Mouse (Mus musculus) forebrain, embryonic 15.5 days (tissue): Measurements from ENCODE around the gene Znrf2. TPM values are rescaled to one million over a fixed set of nuclear protein-coding genes. Genes with fewer than 3 reads are reported as not detected.

Source experiments
- ATAC-seq: fragments of 200-750 bp; cut with Nextera tagmentation; replicated peaks from 2 replicates; pipeline ENCODE4 v1.8.0; 2017; ENCODE audit warnings: mild to moderate bottlenecking, moderate TSS enrichment, moderate library complexity
- H3K27ac ChIP-seq: fragments of 300-500 bp; sonication (generic); replicated peaks from 2 replicates; pipeline ENCODE4 v1.5.1; 2015; ENCODE audit warnings: mild to moderate bottlenecking, inconsistent platforms
- H3K27me3 ChIP-seq: fragments of 300-500 bp; sonication (generic); 2 replicates; pipeline ENCODE4 v1.6.1; 2015; ENCODE audit warnings: inconsistent platforms
- H3K36me3 ChIP-seq: fragments of 300-500 bp; sonication (generic); 2 replicates; pipeline ENCODE4 v1.6.1; 2015; ENCODE audit warnings: mild to moderate bottlenecking, inconsistent platforms
- H3K4me1 ChIP-seq: fragments of 300-500 bp; sonication (generic); 2 replicates; pipeline ENCODE4 v1.6.1; 2015; ENCODE audit warnings: inconsistent platforms
- H3K4me2 ChIP-seq: fragments of 300-500 bp; sonication (generic); replicated peaks from 2 replicates; pipeline ENCODE4 v1.6.1; 2015; ENCODE audit warnings: mild to moderate bottlenecking, inconsistent platforms
- H3K4me3 ChIP-seq: fragments of 300-500 bp; sonication (generic); 2 replicates; pipeline ENCODE4 v1.5.1; 2015; ENCODE audit warnings: mild to moderate bottlenecking, inconsistent platforms
- H3K9ac ChIP-seq: fragments of 300-500 bp; sonication (generic); replicated peaks from 2 replicates; pipeline ENCODE4 v1.6.1; 2015; ENCODE audit warnings: mild to moderate bottlenecking, inconsistent platforms
- H3K9me3 ChIP-seq: fragments of 300-500 bp; sonication (generic); 2 replicates; pipeline ENCODE4 v1.6.1; 2016; ENCODE audit warnings: inconsistent platforms
- WGBS: fragments of 180-500 bp; shearing (Covaris S2); methylation state at CpG from one replicate; pipeline ENCODE4 v1.1.7; 2015; ENCODE audit warnings: mixed read lengths; 5-methylcytosine and 5-hydroxymethylcytosine counted together
- polyA plus RNA-seq: library from polyadenylated mRNA; unstranded; fragments of >200 nt; fragmentation: Nextera tagmentation; extraction: Ambion mirVana; gene quantifications from 2 replicates; pipeline ENCODE4 v1.2.1, GENCODE M21; 2015

The Znrf2 gene
- 18.4 and 22.0 TPM in 2 replicates for polyA plus RNA-seq

- Histone ChIP-seq H3K4me3 (peak within 1 kb of the TSS; percentile 98), H3K27ac (peak within 1 kb of the TSS; percentile 98), H3K9me3 (no peaks in the 10 kb centered on the region), H3K4me2 (peak within 1 kb of the TSS; percentile 55), H3K36me3 (no peaks in the 10 kb centered on the region), H3K27me3 (no peaks in the 10 kb centered on the region), H3K4me1 (peaks cover 52% of the 10 kb centered on the region), H3K9ac (peak within 1 kb of the TSS; percentile 91)
- under 1% methylated on average over 68 of the region's 88 CpGs for WGBS
- ATAC-seq = peak; percentile 99
Observed at GRCm38 (mm10) chr6:54816388-54817065, at the start of gene Znrf2. Gene Znrf2, plus strand, starts transcription at chr6:54816916.

- peaks cover 17% of the 10 kb centered on the region for H3K4me1 ChIP-seq
- H3K27ac ChIP-seq = no peak overlapping the region
- WGBS = 67% methylated on average over 4 of the region's 4 CpGs
Observed at GRCm38 (mm10) chr6:54767746-54768145, 49.0 kb upstream of the Znrf2 start.

GRCm38 (mm10) chr6:54770766-54771165 lies 46.0 kb upstream of the Znrf2 start:
- WGBS = 86% methylated on average over 4 of the region's 4 CpGs
- Histone ChIP-seq H3K9ac (no peak overlapping the region), H3K27ac (no peak overlapping the region), H3K36me3 (no peaks in the 10 kb centered on the region), H3K4me3 (no peak overlapping the region), H3K27me3 (no peaks in the 10 kb centered on the region), H3K4me2 (no peak overlapping the region), H3K4me1 (peaks cover 10% of the 10 kb centered on the region), H3K9me3 (no peaks in the 10 kb centered on the region)
- no peak for ATAC-seq

More at GRCm38 (mm10) chr6:54767746-54768145, 49.0 kb upstream of the Znrf2 start:
- Histone ChIP-seq H3K27me3 (no peaks in the 10 kb centered on the region), H3K9me3 (no peaks in the 10 kb centered on the region), H3K4me2 (no peak overlapping the region), H3K36me3 (no peaks in the 10 kb centered on the region), H3K9ac (no peak overlapping the region), H3K4me3 (no peak overlapping the region)
- no peak for ATAC-seq

- H3K27me3 ChIP-seq = no peaks in the 10 kb centered on the region
- no peak overlapping the region for H3K4me3 ChIP-seq
- H3K4me1 ChIP-seq = peaks cover 10% of the 10 kb centered on the region
- H3K27ac ChIP-seq = no peak overlapping the region
- H3K9ac ChIP-seq = no peak overlapping the region
- H3K9me3 ChIP-seq = no peaks in the 10 kb centered on the region
- H3K36me3 ChIP-seq = no peaks in the 10 kb centered on the region
- peak; percentile 76 for ATAC-seq
- 55% methylated on average over 8 of the region's 8 CpGs for WGBS
- no peak overlapping the region for H3K4me2 ChIP-seq
Observed at GRCm38 (mm10) chr6:54771171-54771570, 45.5 kb upstream of the Znrf2 start.

- peaks cover 10% of the 10 kb centered on the region for H3K4me1 ChIP-seq
- H3K27ac ChIP-seq = no peak overlapping the region
- no peak for ATAC-seq
- no peak overlapping the region for H3K9ac ChIP-seq
- H3K27me3 ChIP-seq = no peaks in the 10 kb centered on the region
- no peak overlapping the region for H3K4me2 ChIP-seq
- no peaks in the 10 kb centered on the region for H3K9me3 ChIP-seq
- H3K36me3 ChIP-seq = no peaks in the 10 kb centered on the region
- WGBS = 93% methylated on average over 5 of the region's 5 CpGs
- no peak overlapping the region for H3K4me3 ChIP-seq
Observed at GRCm38 (mm10) chr6:54772078-54772477, 44.6 kb upstream of the Znrf2 start.

- Histone ChIP-seq H3K36me3 (no peaks in the 10 kb centered on the region), H3K4me2 (no peak overlapping the region), H3K4me3 (no peak overlapping the region), H3K9me3 (no peaks in the 10 kb centered on the region), H3K27me3 (no peaks in the 10 kb centered on the region), H3K27ac (no peak overlapping the region), H3K4me1 (peaks cover 15% of the 10 kb centered on the region), H3K9ac (no peak overlapping the region)
- no peak for ATAC-seq
Observed at GRCm38 (mm10) chr6:54775739-54776138, 41.0 kb upstream of the Znrf2 start.

- Histone ChIP-seq H3K27me3 (no peaks in the 10 kb centered on the region), H3K4me1 (peaks cover 16% of the 10 kb centered on the region), H3K36me3 (no peaks in the 10 kb centered on the region), H3K9me3 (no peaks in the 10 kb centered on the region), H3K4me2 (no peak overlapping the region), H3K27ac (peak overlapping the region; percentile 78), H3K4me3 (no peak overlapping the region), H3K9ac (0 out of 2 replicates have a peak overlapping the region, but pooled peaks have one; percentile 1)
- 0 out of 2 replicates have a peak, but pooled peaks have one; percentile 59 for ATAC-seq
- WGBS = 23% methylated on average over 8 of the region's 8 CpGs
Observed at GRCm38 (mm10) chr6:54777661-54778060, 39.1 kb upstream of the Znrf2 start.

- ATAC-seq = no peak
- H3K36me3 ChIP-seq = no peaks in the 10 kb centered on the region
- H3K4me3 ChIP-seq = no peak overlapping the region
- H3K4me1 ChIP-seq = peaks cover 16% of the 10 kb centered on the region
- no peak overlapping the region for H3K27ac ChIP-seq
- H3K9me3 ChIP-seq = no peaks in the 10 kb centered on the region
- H3K9ac ChIP-seq = no peak overlapping the region
- H3K27me3 ChIP-seq = no peaks in the 10 kb centered on the region
- 86% methylated on average over 5 of the region's 5 CpGs for WGBS
- no peak overlapping the region for H3K4me2 ChIP-seq
Observed at GRCm38 (mm10) chr6:54779968-54780367, 36.7 kb upstream of the Znrf2 start.

GRCm38 (mm10) chr6:54780569-54781304 lies 36.0 kb upstream of the Znrf2 start:
- no peak overlapping the region for H3K4me3 ChIP-seq
- no peaks in the 10 kb centered on the region for H3K36me3 ChIP-seq
- H3K4me1 ChIP-seq = peaks cover 24% of the 10 kb centered on the region
- no peaks in the 10 kb centered on the region for H3K9me3 ChIP-seq
- H3K27me3 ChIP-seq = no peaks in the 10 kb centered on the region
- ATAC-seq = no peak
- 76% methylated on average over 5 of the region's 5 CpGs for WGBS
- no peak overlapping the region for H3K4me2 ChIP-seq
- no peak overlapping the region for H3K9ac ChIP-seq
- H3K27ac ChIP-seq = 0 out of 2 replicates have a peak overlapping the region, but pooled peaks have one; percentile 20

- H3K9ac ChIP-seq = no peak overlapping the region
- H3K4me1 ChIP-seq = peaks cover 25% of the 10 kb centered on the region
- H3K27ac ChIP-seq = 0 out of 2 replicates have a peak overlapping the region, but pooled peaks have one; percentile 20
- no peaks in the 10 kb centered on the region for H3K9me3 ChIP-seq
- no peak overlapping the region for H3K4me3 ChIP-seq
- no peak for ATAC-seq
- no peak overlapping the region for H3K4me2 ChIP-seq
- no peaks in the 10 kb centered on the region for H3K27me3 ChIP-seq
- WGBS = 32% methylated on average over 6 of the region's 6 CpGs
- H3K36me3 ChIP-seq = no peaks in the 10 kb centered on the region
Observed at GRCm38 (mm10) chr6:54781881-54782280, 34.8 kb upstream of the Znrf2 start.

- no peak overlapping the region for H3K4me3 ChIP-seq
- H3K4me2 ChIP-seq = no peak overlapping the region; the same call in 1 of the 2 replicates
- no peaks in the 10 kb centered on the region for H3K9me3 ChIP-seq
- no peak overlapping the region for H3K9ac ChIP-seq
- H3K4me1 ChIP-seq = peaks cover 23% of the 10 kb centered on the region
- peak; percentile 90 for ATAC-seq
- WGBS = 22% methylated on average over 5 of the region's 5 CpGs
- no peaks in the 10 kb centered on the region for H3K36me3 ChIP-seq
- no peaks in the 10 kb centered on the region for H3K27me3 ChIP-seq
- H3K27ac ChIP-seq = peak overlapping the region; percentile 87
Observed at GRCm38 (mm10) chr6:54785098-54785730, 31.5 kb upstream of the Znrf2 start.

GRCm38 (mm10) chr6:54786766-54787165 lies 29.9 kb upstream of the Znrf2 start:
- H3K36me3 ChIP-seq = no peaks in the 10 kb centered on the region
- no peak overlapping the region for H3K4me2 ChIP-seq
- no peak overlapping the region for H3K27ac ChIP-seq
- no peak for ATAC-seq
- H3K4me1 ChIP-seq = peaks cover 19% of the 10 kb centered on the region
- no peaks in the 10 kb centered on the region for H3K9me3 ChIP-seq
- WGBS = 92% methylated on average over 5 of the region's 5 CpGs
- H3K27me3 ChIP-seq = no peaks in the 10 kb centered on the region
- no peak overlapping the region for H3K4me3 ChIP-seq
- no peak overlapping the region for H3K9ac ChIP-seq
